Mouse (Mus musculus) heart, postnatal 0 days (tissue): ENCODE data around the gene Olfr283. TPM values are rescaled to one million over a fixed set of nuclear protein-coding genes. Genes with fewer than 3 reads are reported as not detected.

Source experiments
- ATAC-seq: fragments of 200-750 bp; cut with Nextera tagmentation; 2 replicates; pipeline ENCODE4 v1.8.0; 2017; ENCODE audit warnings: low read depth, moderate number of reproducible peaks, moderate library complexity; ENCODE audit not compliant: insufficient read depth
- DNase-seq: peaks from one replicate; pipeline ENCODE4 v3.0.0-alpha.2; 2016; ENCODE audit warnings: low spot score
- H3K27ac ChIP-seq: fragments of 300-500 bp; sonication (generic); 2 replicates; pipeline ENCODE4 v1.5.1; 2014; ENCODE audit warnings: low read depth, mild to moderate bottlenecking
- H3K27me3 ChIP-seq: fragments of 300-500 bp; sonication (generic); 2 replicates; pipeline ENCODE4 v1.6.1; 2014; ENCODE audit warnings: low read length, mixed read lengths; ENCODE audit not compliant: control insufficient read depth, insufficient read depth
- H3K36me3 ChIP-seq: fragments of 300-500 bp; sonication (generic); replicated peaks from 2 replicates; pipeline ENCODE4 v1.6.1; 2014; ENCODE audit warnings: low read length, mixed read lengths; ENCODE audit not compliant: control insufficient read depth, insufficient read depth
- H3K4me1 ChIP-seq: fragments of 300-500 bp; sonication (generic); 2 replicates; pipeline ENCODE4 v1.6.1; 2014; ENCODE audit warnings: antibody characterized with exemption; ENCODE audit not compliant: control insufficient read depth, insufficient read depth
- H3K4me2 ChIP-seq: fragments of 300-500 bp; sonication (generic); 2 replicates; pipeline ENCODE4 v1.6.1; 2014; ENCODE audit warnings: low read depth, mild to moderate bottlenecking, low read length, moderate library complexity
- H3K4me3 ChIP-seq: fragments of 300-500 bp; sonication (generic); 2 replicates; pipeline ENCODE4 v1.5.1; 2014; ENCODE audit warnings: low read depth, low read length
- H3K9ac ChIP-seq: fragments of 300-500 bp; sonication (generic); replicated peaks from 2 replicates; pipeline ENCODE4 v1.6.1; 2014; ENCODE audit warnings: low read depth, low read length, mixed read lengths
- H3K9me3 ChIP-seq: fragments of 300-500 bp; sonication (generic); replicated peaks from 2 replicates; pipeline ENCODE4 v1.6.1; 2016; ENCODE audit warnings: low read length; ENCODE audit not compliant: control insufficient read depth
- CTCF ChIP-seq: IDR thresholded peaks from 2 replicates; pipeline ENCODE4 v1.5.1; 2016; ENCODE audit warnings: antibody characterized with exemption, control low read depth, low read depth
- EP300 ChIP-seq: IDR thresholded peaks from 2 replicates; pipeline ENCODE4 v1.6.1; 2016; ENCODE audit warnings: antibody characterized with exemption, low read depth
- WGBS: fragments of 180-500 bp; shearing (Covaris S2); extraction: QIAGEN DNeasy Blood & Tissue Kit; methylation state at CpG from one replicate; pipeline ENCODE4 v1.1.7; 2014; 5-methylcytosine and 5-hydroxymethylcytosine counted together
- polyA plus RNA-seq: library from polyadenylated mRNA; unstranded; fragments of >200 nt; fragmentation: Nextera tagmentation; extraction: Ambion mirVana; gene quantifications from 2 replicates; pipeline ENCODE4 v1.2.1, GENCODE M21; 2015
- total RNA-seq: library from RNA; depleted of rRNA; stranded (reverse); fragments of >200 nt; gene quantifications from 2 replicates; pipeline ENCODE4 v1.2.3, GENCODE M21; 2014; ENCODE audit warnings: low replicate concordance; rRNA removed

Gene Olfr283
- total RNA-seq (not detected in 2 replicates), polyA plus RNA-seq (not detected in 2 replicates)

GRCm38 (mm10) chr15:98380846-98381245, at the start of gene Olfr283:
Gene Olfr283 (minus strand): TSS chr15:98380946.
- H3K4me2 ChIP-seq: no peak within 1 kb of the TSS
- H3K4me1 ChIP-seq: no peaks in the 10 kb centered on the region
- TF ChIP-seq EP300 (no peak), CTCF (no peak)
- H3K9me3 ChIP-seq: no peaks in the 10 kb centered on the region
- ATAC-seq (no peak), DNase-seq (no peak)
- no peaks in the 10 kb centered on the region for H3K27me3 ChIP-seq
- H3K36me3 ChIP-seq: no peaks in the 10 kb centered on the region
- no peak within 1 kb of the TSS for H3K27ac ChIP-seq
- 80% methylated on average over 6 of the region's 6 CpGs for WGBS
- H3K9ac ChIP-seq: no peak within 1 kb of the TSS
- no peak within 1 kb of the TSS for H3K4me3 ChIP-seq

- TF ChIP-seq CTCF: no peak
- TF ChIP-seq EP300: no peak
- no peaks in the 10 kb centered on the region for H3K4me1 ChIP-seq
- 79% methylated on average over 7 of the region's 7 CpGs for WGBS
- no peaks in the 10 kb centered on the region for H3K9me3 ChIP-seq
- H3K9ac ChIP-seq: no peak overlapping the region
- ATAC-seq (no peak), DNase-seq (no peak)
- H3K27me3 ChIP-seq: no peaks in the 10 kb centered on the region
- no peaks in the 10 kb centered on the region for H3K36me3 ChIP-seq
- no peak overlapping the region for H3K4me2 ChIP-seq
- H3K27ac ChIP-seq: no peak overlapping the region
- no peak overlapping the region for H3K4me3 ChIP-seq
Observed at GRCm38 (mm10) chr15:98425188-98425587, 44.4 kb upstream of the Olfr283 start.

GRCm38 (mm10) chr15:98424753-98425152, 44.0 kb upstream of the Olfr283 start:
- H3K36me3 ChIP-seq: no peaks in the 10 kb centered on the region
- ATAC-seq (no peak), DNase-seq (no peak)
- TF ChIP-seq CTCF: no peak
- TF ChIP-seq EP300: no peak
- no peaks in the 10 kb centered on the region for H3K27me3 ChIP-seq
- H3K9me3 ChIP-seq: no peaks in the 10 kb centered on the region
- H3K4me3 ChIP-seq: no peak overlapping the region
- H3K4me2 ChIP-seq: no peak overlapping the region
- H3K4me1 ChIP-seq: no peaks in the 10 kb centered on the region
- H3K9ac ChIP-seq: no peak overlapping the region
- 52% methylated on average over 6 of the region's 6 CpGs for WGBS
- H3K27ac ChIP-seq: no peak overlapping the region

GRCm38 (mm10) chr15:98424326-98424725, 43.6 kb upstream of the Olfr283 start:
- H3K27me3 ChIP-seq: no peaks in the 10 kb centered on the region
- no peak overlapping the region for H3K27ac ChIP-seq
- no peak overlapping the region for H3K9ac ChIP-seq
- no peak overlapping the region for H3K4me3 ChIP-seq
- DNase-seq (no peak), ATAC-seq (no peak)
- H3K4me2 ChIP-seq: no peak overlapping the region
- TF ChIP-seq EP300 (no peak), CTCF (no peak)
- H3K36me3 ChIP-seq: no peaks in the 10 kb centered on the region
- no peaks in the 10 kb centered on the region for H3K9me3 ChIP-seq
- 67% methylated on average over 14 of the region's 14 CpGs for WGBS
- H3K4me1 ChIP-seq: no peaks in the 10 kb centered on the region

GRCm38 (mm10) chr15:98420897-98421296, 40.2 kb upstream of the Olfr283 start:
- Histone ChIP-seq H3K27ac (no peak overlapping the region), H3K9me3 (no peaks in the 10 kb centered on the region), H3K4me3 (no peak overlapping the region), H3K36me3 (no peaks in the 10 kb centered on the region), H3K4me2 (no peak overlapping the region), H3K9ac (no peak overlapping the region), H3K27me3 (no peaks in the 10 kb centered on the region), H3K4me1 (no peaks in the 10 kb centered on the region)
- 49% methylated on average over 4 of the region's 4 CpGs for WGBS
- TF ChIP-seq CTCF (no peak), EP300 (no peak)
- ATAC-seq (no peak), DNase-seq (no peak)

- WGBS: 61% methylated on average over 7 of the region's 7 CpGs
Observed at GRCm38 (mm10) chr15:98418096-98418495, 37.4 kb upstream of the Olfr283 start.

More at GRCm38 (mm10) chr15:98418096-98418495, 37.4 kb upstream of the Olfr283 start:
- H3K4me2 ChIP-seq: no peak overlapping the region
- H3K36me3 ChIP-seq: no peaks in the 10 kb centered on the region
- no peak overlapping the region for H3K4me3 ChIP-seq
- no peak overlapping the region for H3K27ac ChIP-seq
- TF ChIP-seq CTCF (no peak), EP300 (no peak)
- no peaks in the 10 kb centered on the region for H3K27me3 ChIP-seq
- no peaks in the 10 kb centered on the region for H3K4me1 ChIP-seq
- ATAC-seq: no peak
- no peak for DNase-seq
- no peaks in the 10 kb centered on the region for H3K9me3 ChIP-seq
- H3K9ac ChIP-seq: no peak overlapping the region
